Mouse (Mus musculus) forebrain, embryonic 14.5 days (tissue): Measurements from ENCODE around the gene Pdzk1. TPM values are rescaled to one million over a fixed set of nuclear protein-coding genes. Genes with fewer than 3 reads are reported as not detected.

ENCODE experiments used
- ATAC-seq: fragments of 200-750 bp; cut with Nextera tagmentation; 2 replicates; pipeline ENCODE4 v1.8.0; 2017; ENCODE audit warnings: mild to moderate bottlenecking, moderate library complexity
- DNase-seq: peaks from one replicate; pipeline ENCODE4 v3.0.0-alpha.2; 2015; ENCODE audit warnings: low spot score
- H3K27ac ChIP-seq: fragments of 300-500 bp; sonication (generic); 2 replicates; pipeline ENCODE4 v1.5.1; 2014; ENCODE audit warnings: low read depth, mild to moderate bottlenecking, control low read depth, low read length, moderate library complexity
- H3K27me3 ChIP-seq: fragments of 300-500 bp; sonication (generic); replicated peaks from 2 replicates; pipeline ENCODE4 v1.6.1; 2014; ENCODE audit warnings: low read length, control low read depth, mixed read lengths; ENCODE audit not compliant: control insufficient read depth, insufficient read depth
- H3K36me3 ChIP-seq: fragments of 300-500 bp; sonication (generic); 2 replicates; pipeline ENCODE4 v1.6.1; 2014; ENCODE audit warnings: low read length, control low read depth; ENCODE audit not compliant: control insufficient read depth, insufficient read depth
- H3K4me1 ChIP-seq: fragments of 300-500 bp; sonication (generic); 2 replicates; pipeline ENCODE4 v1.6.1; 2014; ENCODE audit warnings: antibody characterized with exemption, low read length, control low read depth; ENCODE audit not compliant: control insufficient read depth, insufficient read depth
- H3K4me2 ChIP-seq: fragments of 300-500 bp; sonication (generic); 2 replicates; pipeline ENCODE4 v1.6.1; 2014; ENCODE audit warnings: mild to moderate bottlenecking, control low read depth, low read length
- H3K4me3 ChIP-seq: fragments of 300-500 bp; sonication (generic); 2 replicates; pipeline ENCODE4 v1.5.1; 2014; ENCODE audit warnings: low read depth, low read length, control low read depth
- H3K9ac ChIP-seq: fragments of 300-500 bp; sonication (generic); 2 replicates; pipeline ENCODE4 v1.6.1; 2014; ENCODE audit warnings: mild to moderate bottlenecking, low read length, control low read depth, moderate library complexity
- H3K9me3 ChIP-seq: fragments of 300-500 bp; sonication (generic); replicated peaks from 2 replicates; pipeline ENCODE4 v1.6.1; 2016; ENCODE audit warnings: low read length, control low read depth, mixed read lengths; ENCODE audit not compliant: control insufficient read depth
- WGBS: fragments of 180-500 bp; shearing (Covaris S2); extraction: QIAGEN DNeasy Blood & Tissue Kit; methylation state at CpG from one replicate; pipeline ENCODE4 v1.1.7; 2014; 5-methylcytosine and 5-hydroxymethylcytosine counted together
- polyA plus RNA-seq: library from polyadenylated mRNA; unstranded; fragments of >200 nt; fragmentation: Nextera tagmentation; extraction: Ambion mirVana; gene quantifications from 2 replicates; pipeline ENCODE4 v1.2.1, GENCODE M21; 2014

The Pdzk1 gene
- polyA plus RNA-seq, 1 experiment from 2014 or later: not detected

DNA sequence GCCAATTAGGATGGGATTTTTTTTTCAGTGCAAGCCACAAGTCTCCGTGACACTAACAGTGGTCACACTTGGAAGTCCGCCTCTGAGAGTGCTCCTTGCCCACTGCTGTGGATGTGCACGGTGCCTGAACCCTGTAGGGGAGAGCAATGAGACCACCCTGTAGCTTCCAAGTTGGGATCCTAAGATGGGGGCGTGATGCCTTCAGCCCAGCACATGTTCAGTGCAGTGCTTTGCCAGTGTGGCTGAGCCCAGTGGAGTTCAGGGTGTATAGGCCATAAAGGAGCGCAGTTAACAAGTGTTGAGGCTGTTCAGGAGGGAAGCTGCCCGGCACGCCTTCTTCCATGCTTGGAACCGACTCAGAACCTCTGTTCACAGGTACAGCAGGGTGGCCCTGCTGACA is 39.5 kb downstream of the Pdzk1 start:
- H3K4me2 ChIP-seq: no peak overlapping the region
- ATAC-seq (no peak), DNase-seq (no peak)
- no peak overlapping the region for H3K4me3 ChIP-seq
- H3K27ac ChIP-seq: no peak overlapping the region
- H3K36me3 ChIP-seq: peaks cover 58% of the 10 kb centered on the region
- no peaks in the 10 kb centered on the region for H3K4me1 ChIP-seq
- H3K27me3 ChIP-seq: no peaks in the 10 kb centered on the region
- no peaks in the 10 kb centered on the region for H3K9me3 ChIP-seq
- no peak overlapping the region for H3K9ac ChIP-seq
- 94% methylated on average over 8 of the region's 8 CpGs for WGBS

DNA sequence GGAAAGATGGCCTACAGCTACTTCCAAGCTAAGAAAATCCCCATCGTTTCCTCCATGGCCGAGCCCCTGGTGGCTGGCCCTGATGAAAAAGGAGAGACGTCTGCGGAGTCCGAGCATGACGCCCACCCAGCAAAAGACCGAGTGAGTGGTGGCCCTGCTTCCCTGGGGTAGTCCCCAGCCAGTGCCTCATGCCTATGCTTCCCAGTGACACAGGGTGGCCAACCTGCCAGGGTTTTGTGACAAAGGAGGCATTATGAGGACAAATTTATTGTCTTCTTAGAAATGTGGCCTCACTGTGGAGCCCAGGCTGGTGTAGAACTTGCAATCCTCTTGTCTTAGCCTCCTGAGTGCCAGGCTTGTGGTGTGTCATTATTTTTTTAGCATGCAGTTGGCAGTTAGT is 40.0 kb downstream of the Pdzk1 start:
- WGBS: 92% methylated on average over 7 of the region's 7 CpGs
- Histone ChIP-seq H3K9ac (no peak overlapping the region), H3K4me3 (no peak overlapping the region), H3K4me2 (no peak overlapping the region), H3K36me3 (peaks cover 64% of the 10 kb centered on the region), H3K9me3 (no peaks in the 10 kb centered on the region), H3K4me1 (no peaks in the 10 kb centered on the region), H3K27me3 (no peaks in the 10 kb centered on the region), H3K27ac (no peak overlapping the region)
- DNase-seq: no peak
- no peak for ATAC-seq

DNA sequence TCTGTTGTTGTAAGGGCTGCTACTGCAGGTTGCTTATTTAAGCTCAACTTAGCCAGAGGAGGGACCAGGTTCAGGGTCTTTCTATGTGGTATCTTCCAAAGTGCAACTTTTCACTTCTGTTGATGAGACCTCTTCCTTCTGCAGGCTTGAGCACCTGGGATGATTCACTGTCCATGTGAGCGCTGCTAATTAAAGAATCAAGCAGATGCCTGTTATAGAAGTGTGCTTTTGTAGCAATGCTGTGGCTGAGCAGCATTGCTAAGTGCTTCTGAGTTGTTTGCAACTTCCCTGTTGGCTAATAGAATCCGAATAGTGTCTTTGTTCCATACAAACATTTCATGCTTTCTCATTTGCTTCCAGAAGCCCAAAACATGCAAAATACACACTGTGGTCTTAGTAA is 41.2 kb downstream of the Pdzk1 start:
- WGBS: 97% methylated on average over 2 of the region's 2 CpGs

DNA sequence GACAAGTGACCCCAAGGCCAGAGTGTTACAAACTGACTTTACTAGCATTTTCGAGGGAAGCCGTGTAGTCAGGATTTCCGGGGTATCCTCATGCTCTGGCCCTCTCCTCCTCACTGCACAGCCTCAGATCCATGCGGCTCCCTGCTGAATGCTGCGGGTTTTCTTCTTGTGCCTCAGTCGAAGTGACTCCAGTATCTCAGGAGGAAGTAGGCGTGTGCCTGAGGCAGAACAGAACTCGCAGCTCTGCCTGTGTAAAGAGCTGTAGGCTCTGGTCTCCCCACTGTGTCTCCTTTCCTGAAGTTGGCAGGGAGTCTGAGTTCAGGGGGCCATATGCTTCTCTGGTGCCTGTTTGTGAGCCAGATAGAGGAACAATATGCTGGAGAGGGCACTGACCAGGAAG is 42.0 kb downstream of the Pdzk1 start:
- H3K9me3 ChIP-seq: no peaks in the 10 kb centered on the region
- H3K27ac ChIP-seq: no peak overlapping the region
- peaks cover 78% of the 10 kb centered on the region for H3K36me3 ChIP-seq
- DNase-seq (no peak), ATAC-seq (no peak)
- 93% methylated on average over 8 of the region's 8 CpGs for WGBS
- H3K4me2 ChIP-seq: no peak overlapping the region
- H3K9ac ChIP-seq: no peak overlapping the region
- no peak overlapping the region for H3K4me3 ChIP-seq
- no peaks in the 10 kb centered on the region for H3K4me1 ChIP-seq
- no peaks in the 10 kb centered on the region for H3K27me3 ChIP-seq

More for the DNA sequence above, 41.2 kb downstream of the Pdzk1 start:
- DNase-seq: no peak
- H3K9ac ChIP-seq: no peak overlapping the region
- ATAC-seq: no peak
- H3K27me3 ChIP-seq: no peaks in the 10 kb centered on the region
- no peaks in the 10 kb centered on the region for H3K4me1 ChIP-seq
- no peaks in the 10 kb centered on the region for H3K9me3 ChIP-seq
- H3K36me3 ChIP-seq: peaks cover 74% of the 10 kb centered on the region
- H3K4me3 ChIP-seq: no peak overlapping the region
- no peak overlapping the region for H3K4me2 ChIP-seq
- no peak overlapping the region for H3K27ac ChIP-seq

DNA sequence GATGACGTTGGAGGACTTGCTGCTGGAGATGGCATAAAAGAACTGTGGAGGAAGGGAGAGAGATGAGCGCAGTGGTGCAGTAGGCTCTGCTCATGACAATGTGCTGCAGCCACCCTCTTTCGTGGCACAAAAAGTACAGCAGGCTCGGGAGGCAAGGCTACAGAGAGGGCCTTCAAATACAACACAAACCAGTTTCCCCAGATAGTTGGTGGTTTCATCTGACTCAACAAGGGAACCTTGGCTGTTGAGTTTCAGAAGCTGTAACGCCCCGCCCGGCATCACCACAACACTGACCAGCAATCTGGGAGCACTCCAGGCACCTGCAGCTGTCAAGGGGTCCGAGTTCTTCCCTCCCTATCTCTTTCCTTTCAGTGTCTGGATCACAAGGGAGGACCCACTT is 43.4 kb downstream of the Pdzk1 start:
- Histone ChIP-seq H3K36me3 (peaks cover 85% of the 10 kb centered on the region), H3K27me3 (no peaks in the 10 kb centered on the region), H3K9me3 (no peaks in the 10 kb centered on the region), H3K4me1 (no peaks in the 10 kb centered on the region), H3K27ac (no peak overlapping the region), H3K4me3 (no peak overlapping the region), H3K9ac (no peak overlapping the region), H3K4me2 (no peak overlapping the region)
- no peak for DNase-seq
- 95% methylated on average over 8 of the region's 8 CpGs for WGBS
- no peak for ATAC-seq

DNA sequence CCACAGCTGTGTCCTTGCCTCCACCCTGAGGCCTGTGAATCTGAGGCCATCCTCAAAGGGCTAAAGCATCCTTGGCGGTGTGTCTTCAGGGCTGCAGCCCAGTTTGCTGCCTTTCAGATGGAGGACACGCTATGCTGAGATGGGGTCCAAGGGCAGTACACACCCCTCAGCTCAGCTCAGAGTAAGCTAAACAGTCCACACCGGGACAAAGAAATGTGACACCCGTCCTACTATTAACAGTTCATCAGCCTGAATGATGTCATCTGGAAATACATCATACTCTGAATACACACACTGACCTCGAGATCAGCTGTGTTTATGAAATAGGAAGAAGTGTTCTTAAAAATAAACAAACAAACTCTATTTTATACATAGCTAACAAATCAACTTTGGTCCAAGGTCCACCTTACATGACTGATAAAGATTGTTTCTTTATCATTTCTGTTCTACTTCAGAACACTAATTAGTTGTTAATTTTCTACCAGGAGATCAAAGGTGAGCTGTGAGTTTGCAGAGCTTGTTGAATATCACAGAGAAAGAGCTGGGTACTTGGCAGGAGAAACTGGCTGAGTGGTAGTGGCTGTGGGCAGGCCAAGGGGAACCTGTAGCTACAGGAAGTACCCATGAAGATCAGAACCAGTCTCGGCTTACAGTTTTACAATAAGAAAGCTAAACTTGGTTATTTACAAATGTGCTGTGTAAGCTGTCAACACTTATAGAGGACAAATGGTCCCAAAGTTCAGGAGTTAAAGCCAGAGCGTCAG is 45.9 kb downstream of the Pdzk1 start:
- Histone ChIP-seq H3K27ac (no peak overlapping the region), H3K4me3 (no peak overlapping the region), H3K4me1 (no peaks in the 10 kb centered on the region), H3K9me3 (no peaks in the 10 kb centered on the region), H3K4me2 (no peak overlapping the region), H3K9ac (no peak overlapping the region), H3K36me3 (peaks cover 79% of the 10 kb centered on the region), H3K27me3 (no peaks in the 10 kb centered on the region)
- 88% methylated on average over 7 of the region's 7 CpGs for WGBS
- ATAC-seq (no peak), DNase-seq (no peak)

DNA sequence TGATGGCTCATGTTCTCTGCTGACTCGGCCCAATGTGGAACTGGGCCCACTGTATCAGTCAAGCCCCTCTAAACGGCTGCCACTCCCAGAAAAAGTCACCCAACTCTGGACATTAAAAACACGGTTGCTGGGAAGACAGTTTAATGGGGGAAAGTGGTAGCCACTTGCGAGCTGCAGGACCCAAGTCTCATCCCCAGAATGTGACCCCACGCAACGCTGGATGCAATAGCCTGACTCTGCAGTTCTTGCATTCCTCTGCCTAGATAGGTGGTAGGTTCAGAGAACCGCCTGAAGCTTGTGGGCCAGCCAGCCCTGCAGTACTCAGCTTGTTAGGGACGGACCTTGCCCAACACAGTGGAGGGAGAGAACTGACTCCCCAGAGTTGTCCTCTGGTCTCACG is 50.5 kb downstream of the Pdzk1 start:
- no peak overlapping the region for H3K9ac ChIP-seq
- H3K27ac ChIP-seq: no peak overlapping the region
- no peak for ATAC-seq
- no peaks in the 10 kb centered on the region for H3K4me1 ChIP-seq
- 91% methylated on average over 9 of the region's 9 CpGs for WGBS
- DNase-seq: no peak
- H3K4me2 ChIP-seq: no peak overlapping the region
- no peaks in the 10 kb centered on the region for H3K9me3 ChIP-seq
- no peaks in the 10 kb centered on the region for H3K27me3 ChIP-seq
- no peak overlapping the region for H3K4me3 ChIP-seq
- H3K36me3 ChIP-seq: peaks cover 76% of the 10 kb centered on the region

DNA sequence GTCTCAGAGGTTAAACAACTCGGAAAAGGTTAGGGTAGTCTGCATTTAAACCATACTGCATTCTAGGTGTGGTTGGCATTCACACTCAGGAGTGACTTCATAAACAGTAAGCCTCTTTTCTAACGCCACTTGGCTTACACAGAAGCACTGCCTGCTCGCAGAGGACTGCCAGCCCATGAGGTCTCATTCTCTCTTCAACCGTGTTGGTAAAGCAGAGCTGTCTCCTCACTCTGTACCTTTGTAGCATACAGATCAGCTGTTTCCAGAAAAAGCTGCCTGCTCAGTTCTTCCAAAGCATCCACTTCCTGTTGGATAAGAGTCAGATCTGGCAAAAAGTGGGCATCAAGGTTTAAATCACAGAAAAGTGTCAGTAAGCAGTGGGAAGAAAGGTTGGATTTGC is 51.3 kb downstream of the Pdzk1 start:
- Histone ChIP-seq H3K9ac (no peak overlapping the region), H3K4me3 (no peak overlapping the region), H3K4me1 (no peaks in the 10 kb centered on the region), H3K36me3 (peaks cover 68% of the 10 kb centered on the region), H3K4me2 (no peak overlapping the region), H3K27me3 (no peaks in the 10 kb centered on the region), H3K27ac (no peak overlapping the region), H3K9me3 (no peaks in the 10 kb centered on the region)
- no peak for ATAC-seq
- 89% methylated on average over 4 of the region's 4 CpGs for WGBS
- no peak for DNase-seq

DNA sequence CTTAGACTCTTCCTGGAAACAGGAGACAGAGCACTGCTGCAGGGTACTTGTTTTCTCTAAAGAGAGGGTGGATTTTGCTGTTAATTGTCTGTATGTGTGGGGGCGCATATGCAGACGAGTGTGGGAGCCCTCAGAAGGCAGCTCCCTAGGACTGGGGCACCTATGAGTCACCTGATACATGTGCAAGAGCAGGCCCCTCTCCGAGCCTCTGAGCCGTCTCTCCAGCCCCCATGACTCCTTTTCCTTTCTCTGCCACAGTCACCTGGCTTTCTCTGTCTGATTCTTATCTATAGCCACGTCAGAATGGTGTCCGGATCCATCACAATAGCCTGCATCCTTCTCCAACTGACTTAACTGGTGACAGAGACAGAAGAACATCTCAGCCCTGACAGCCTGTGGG is 52.5 kb downstream of the Pdzk1 start:
- no peak for ATAC-seq
- DNase-seq: no peak
- Histone ChIP-seq H3K4me3 (no peak overlapping the region), H3K27ac (no peak overlapping the region), H3K4me2 (no peak overlapping the region), H3K36me3 (peaks cover 71% of the 10 kb centered on the region), H3K4me1 (no peaks in the 10 kb centered on the region), H3K27me3 (no peaks in the 10 kb centered on the region), H3K9ac (no peak overlapping the region), H3K9me3 (no peaks in the 10 kb centered on the region)
- WGBS: 88% methylated on average over 6 of the region's 6 CpGs
